Mouse (Mus musculus) megakaryocyte, adult 5-6 weeks (primary cell): ENCODE data around the gene Pdxp. TPM values are rescaled to one million over a fixed set of nuclear protein-coding genes. Genes with fewer than 3 reads are reported as not detected.

Experiments
- ATAC-seq: 2 replicates; pipeline ENCODE4 v1.8.0; 2016; ENCODE audit warnings: mild to moderate bottlenecking, inconsistent platforms; ENCODE audit not compliant: poor library complexity, severe bottlenecking
- total RNA-seq, 2 experiments: library from RNA; stranded (forward) in 1 of 2; stranded (reverse) in 1 of 2; fragments of 153-499, 151-499 nt in 1 of 2; fragments of 221-1000, 200-1000 nt in 1 of 2; gene quantifications; 2 replicates each; pipeline versions ENCODE4 v1.2.3 to v1.2.4; 2015 to 2017

Pdxp gene
- total RNA-seq, 2 experiments from 2014 or later = 2.1 to 3.5 TPM

GRCm38 (mm10) chr15:78898507-78899001 is 15.2 kb upstream of the Pdxp start:
- ATAC-seq = no peak

DNA sequence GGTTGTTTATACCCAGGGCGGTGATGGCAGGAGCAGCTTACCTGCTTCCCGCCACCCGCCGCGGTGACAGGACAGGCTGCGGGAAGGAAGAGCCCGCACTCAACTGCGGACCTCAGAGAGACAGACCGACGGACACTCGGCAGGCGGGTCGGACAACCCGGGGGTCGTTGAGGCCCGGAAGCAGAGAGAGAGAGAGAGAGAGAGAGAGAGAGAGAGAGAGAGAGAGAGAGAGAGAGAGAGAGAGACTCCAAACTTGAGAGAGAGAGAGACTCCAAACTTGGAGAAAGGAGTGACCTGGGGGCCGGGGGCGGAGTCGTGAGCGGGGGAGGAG is 14.3 kb upstream of the Pdxp start, which contains the start of gene Gm49510:
Gm49510 (plus strand) TSS at position 259 of the 331 bp plus-strand sequence.
- ATAC-seq = no peak

- ATAC-seq = peak; percentile 36
Observed at GRCm38 (mm10) chr15:78899740-78900584, 13.8 kb upstream of the Pdxp start, which contains the start of gene Sh3bp1. Gene Sh3bp1 (plus strand): TSS chr15:78899768.

- peak; percentile 34 for ATAC-seq
Observed at GRCm38 (mm10) chr15:78900585-78901421, 12.9 kb upstream of the Pdxp start.

DNA sequence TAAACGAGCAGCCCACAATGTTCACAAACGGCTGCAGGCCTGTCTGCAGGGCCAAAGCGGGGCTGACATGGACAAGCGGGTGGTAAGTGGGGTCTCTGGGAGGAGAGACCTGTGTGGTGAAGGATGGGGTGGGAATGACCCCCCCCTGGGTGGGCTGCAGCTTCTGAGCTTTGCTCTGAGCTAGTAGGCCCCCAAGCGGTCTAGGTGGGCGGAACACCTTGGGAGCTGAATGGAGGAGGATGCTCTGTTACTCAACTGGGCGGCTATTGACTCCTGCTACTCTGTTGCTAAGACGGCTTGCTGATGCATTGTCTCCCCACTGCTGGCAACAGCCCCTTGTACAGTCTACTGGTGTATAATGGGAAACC is 12.3 kb upstream of the Pdxp start:
- no peak for ATAC-seq

DNA sequence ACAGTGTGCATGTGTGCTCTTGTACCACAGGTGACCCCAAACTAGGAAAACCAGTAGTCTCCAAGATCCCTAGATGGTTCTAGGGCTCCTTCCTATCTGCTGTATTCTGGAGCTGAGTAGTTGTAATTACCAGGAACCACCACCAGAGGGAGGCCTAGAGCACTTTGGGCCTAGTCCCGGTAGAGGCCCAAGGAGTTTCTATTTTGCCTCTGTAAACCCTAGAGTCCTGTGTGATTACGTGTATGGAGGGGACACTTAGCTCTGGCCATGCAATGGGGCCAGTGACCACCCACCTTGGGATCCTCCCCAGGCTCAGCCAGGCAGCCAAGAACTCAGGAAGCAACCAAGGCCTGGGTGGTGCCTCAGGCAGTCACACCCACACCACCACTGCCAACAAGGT is 10.5 kb upstream of the Pdxp start:
- peak; percentile 45 for ATAC-seq

- no peak for ATAC-seq
Observed at GRCm38 (mm10) chr15:78908399-78908798, 5.3 kb upstream of the Pdxp start.

- ATAC-seq = no peak
Observed at GRCm38 (mm10) chr15:78908982-78909381, 4.7 kb upstream of the Pdxp start.

DNA sequence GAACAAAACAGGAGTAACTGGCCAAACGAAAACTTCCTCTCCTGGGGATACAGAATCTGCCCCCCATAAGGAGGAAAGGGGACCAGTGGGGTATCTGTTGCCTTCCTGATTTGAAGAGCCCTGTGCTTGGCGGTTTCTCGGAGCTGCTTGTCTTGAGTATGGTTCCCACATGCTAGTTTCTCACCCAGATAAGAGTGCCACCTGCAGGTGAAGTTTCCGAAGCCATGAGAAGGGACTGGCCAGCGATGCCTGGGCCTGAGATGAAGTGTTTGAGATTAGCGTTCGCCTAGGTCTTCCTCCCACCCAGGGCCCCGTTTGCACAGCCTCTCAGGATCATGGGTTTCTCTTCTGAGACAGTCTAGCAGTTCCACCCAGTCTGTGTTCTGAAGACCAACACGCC is 1.7 kb upstream of the Pdxp start:
- ATAC-seq = no peak

- 0 out of 2 replicates have a peak, but pooled peaks have one; percentile 1 for ATAC-seq
Observed at GRCm38 (mm10) chr15:78914091-78914822, 538 bp downstream of the Pdxp start.

GRCm38 (mm10) chr15:78914823-78915659 is 1.3 kb downstream of the Pdxp start:
- no peak for ATAC-seq

DNA sequence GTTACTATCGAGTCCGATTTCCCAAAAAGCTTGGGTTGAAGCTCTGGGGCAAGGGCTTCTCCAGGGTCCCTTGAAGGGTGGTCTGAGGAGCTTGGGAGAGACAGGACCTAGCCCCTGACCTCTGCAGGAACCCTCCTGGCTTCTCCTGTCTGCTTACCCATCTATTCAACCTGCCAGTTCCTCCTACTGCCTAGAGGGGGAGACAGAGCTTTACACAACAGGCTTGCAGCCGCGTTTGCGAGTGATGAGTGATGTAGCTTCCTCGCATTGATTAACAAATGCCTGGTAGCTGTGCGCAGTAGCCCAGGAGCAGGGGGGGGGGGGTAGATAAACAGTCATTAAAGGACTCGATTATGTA is 1.9 kb downstream of the Pdxp start:
- peak; percentile 74 for ATAC-seq

GRCm38 (mm10) chr15:78916052-78916826 is 2.5 kb downstream of the Pdxp start:
- ATAC-seq = no peak

DNA sequence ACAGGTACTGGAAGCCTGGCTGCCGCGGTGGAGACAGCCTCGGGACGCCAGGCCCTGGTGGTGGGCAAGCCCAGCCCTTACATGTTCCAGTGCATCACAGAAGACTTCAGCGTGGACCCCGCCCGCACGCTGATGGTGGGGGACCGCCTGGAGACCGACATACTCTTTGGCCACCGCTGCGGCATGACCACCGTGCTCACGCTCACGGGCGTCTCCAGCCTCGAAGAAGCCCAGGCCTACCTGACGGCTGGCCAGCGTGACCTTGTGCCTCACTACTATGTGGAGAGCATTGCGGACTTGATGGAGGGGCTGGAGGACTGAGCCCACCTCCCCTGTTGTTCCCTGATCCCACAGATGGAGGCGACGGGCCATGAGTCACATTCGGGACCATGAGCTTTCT is 4.4 kb downstream of the Pdxp start:
- no peak for ATAC-seq

GRCm38 (mm10) chr15:78919914-78920313 is 6.2 kb downstream of the Pdxp start:
- ATAC-seq = no peak

GRCm38 (mm10) chr15:78922700-78923099 is 9.0 kb downstream of the Pdxp start:
- ATAC-seq = no peak

- peak; percentile 60 for ATAC-seq
Observed at GRCm38 (mm10) chr15:78923585-78923984, 9.9 kb downstream of the Pdxp start.

- ATAC-seq = no peak
Observed at GRCm38 (mm10) chr15:78925129-78925528, 11.4 kb downstream of the Pdxp start.
